Mouse (Mus musculus): ENCODE data around the gene Evi2. TPM values are rescaled to one million over a fixed set of nuclear protein-coding genes. Genes with fewer than 3 reads are reported as not detected.

The Evi2 gene
- total RNA-seq, 2 experiments from 2014 or later = 0.20 TPM; not detected in 1

- no peak for DNase-seq
Measured at GRCm38 (mm10) chr11:79526549-79526948, 3.8 kb downstream of the Evi2 start.

GRCm38 (mm10) chr11:79524310-79524575, 6.1 kb downstream of the Evi2 start:
- no peak for DNase-seq

GRCm38 (mm10) chr11:79523560-79524309, 6.7 kb downstream of the Evi2 start, which contains the start of gene Evi2b:
Gene Evi2b, minus strand, starts transcription at chr11:79523762.
- no peak for DNase-seq

- DNase-seq = no peak
Measured at GRCm38 (mm10) chr11:79522944-79523343, 7.4 kb downstream of the Evi2 start.

DNA sequence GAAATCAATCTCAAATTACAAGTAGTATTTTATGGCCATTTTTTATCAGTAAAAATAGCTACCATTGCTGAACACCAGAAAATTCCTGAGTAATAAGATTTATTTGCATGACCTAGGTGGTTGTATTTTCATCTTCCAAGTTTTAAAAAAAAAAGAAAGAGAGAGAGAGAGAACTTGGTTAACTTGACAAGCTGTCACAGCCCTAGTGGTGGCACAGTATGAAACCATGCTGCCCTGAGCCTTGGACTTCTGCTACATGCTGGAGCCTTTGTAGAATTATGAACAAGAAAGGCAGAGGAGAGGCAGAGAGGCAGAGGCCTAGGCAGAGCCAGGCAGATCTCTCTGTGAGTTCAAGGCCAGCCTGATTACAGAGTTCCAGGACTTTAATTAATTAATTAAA, 8.5 kb downstream of the Evi2 start:
- no peak for DNase-seq

DNA sequence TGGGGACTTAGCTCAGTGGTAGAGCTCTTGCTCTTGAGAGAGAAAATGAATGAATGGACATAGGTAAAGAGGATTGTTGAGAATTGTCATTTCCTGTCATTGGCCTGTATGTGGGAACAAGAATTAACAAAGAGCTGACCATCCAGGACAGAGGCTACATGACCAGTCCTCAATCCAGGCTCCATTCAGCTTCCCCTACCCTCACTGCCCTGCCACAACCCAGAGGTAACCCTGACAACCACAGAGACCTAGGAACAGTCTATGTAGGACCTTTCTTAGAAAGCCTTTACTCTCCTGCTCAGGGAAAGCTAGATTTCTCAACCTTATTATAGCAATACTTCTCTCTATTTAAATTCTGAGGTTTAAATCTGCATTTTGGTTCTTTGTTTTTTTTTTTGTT, 9.6 kb downstream of the Evi2 start:
- DNase-seq = no peak

GRCm38 (mm10) chr11:79519878-79520291, 10.5 kb downstream of the Evi2 start:
- no peak for DNase-seq

- DNase-seq = no peak
Measured at GRCm38 (mm10) chr11:79519299-79519698, 11.1 kb downstream of the Evi2 start.

DNA sequence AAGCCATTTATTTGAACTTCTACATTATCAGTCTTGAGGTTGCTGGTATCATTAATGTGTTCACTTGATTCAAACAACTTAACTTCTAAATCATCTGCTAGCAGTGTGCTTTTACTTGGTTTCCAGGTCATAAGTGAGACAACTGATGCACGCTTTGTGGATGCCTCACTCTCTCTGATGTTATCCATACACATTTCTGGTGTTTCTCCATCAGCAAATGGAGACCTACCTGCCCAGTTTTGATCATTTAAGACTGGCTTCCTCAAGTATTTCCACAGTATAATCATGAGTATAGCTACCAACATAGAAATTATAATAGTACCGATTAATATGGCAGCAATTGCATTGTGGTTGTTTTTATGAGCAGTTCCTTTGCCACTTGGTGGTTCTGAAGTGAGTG, 14.6 kb downstream of the Evi2 start:
- DNase-seq = no peak

GRCm38 (mm10) chr11:79515331-79515730, 15.1 kb downstream of the Evi2 start:
- no peak for DNase-seq

DNA sequence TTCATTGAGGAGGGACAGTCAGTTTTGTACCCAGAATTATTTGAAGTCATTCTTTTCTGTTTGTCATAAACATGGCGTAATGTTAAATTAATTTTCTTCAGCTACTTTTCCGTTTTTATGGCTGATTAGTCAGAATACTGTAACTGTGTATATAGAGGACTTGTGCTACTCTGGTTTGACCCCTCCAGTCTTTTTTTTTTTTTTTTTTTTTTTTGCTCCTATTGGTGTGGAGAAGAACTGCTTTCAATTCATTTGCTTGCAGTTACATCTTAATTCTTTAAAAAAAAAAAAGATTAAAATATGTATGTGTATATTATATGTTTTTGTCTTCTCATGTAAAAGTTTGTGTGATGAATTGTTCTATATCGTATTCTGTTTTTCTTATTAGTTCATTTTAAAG, 18.4 kb downstream of the Evi2 start:
- no peak for DNase-seq

- DNase-seq = no peak
Measured at GRCm38 (mm10) chr11:79504506-79504905, 25.9 kb downstream of the Evi2 start.

- DNase-seq = no peak
Measured at GRCm38 (mm10) chr11:79503845-79504244, 26.5 kb downstream of the Evi2 start, which contains the start of gene Omg. Gene Omg, minus strand, starts transcription at chr11:79504084.

- DNase-seq = no peak
Measured at GRCm38 (mm10) chr11:79502917-79503316, 27.5 kb downstream of the Evi2 start.

- no peak for DNase-seq
Measured at GRCm38 (mm10) chr11:79494976-79495800, 35.2 kb downstream of the Evi2 start.

DNA sequence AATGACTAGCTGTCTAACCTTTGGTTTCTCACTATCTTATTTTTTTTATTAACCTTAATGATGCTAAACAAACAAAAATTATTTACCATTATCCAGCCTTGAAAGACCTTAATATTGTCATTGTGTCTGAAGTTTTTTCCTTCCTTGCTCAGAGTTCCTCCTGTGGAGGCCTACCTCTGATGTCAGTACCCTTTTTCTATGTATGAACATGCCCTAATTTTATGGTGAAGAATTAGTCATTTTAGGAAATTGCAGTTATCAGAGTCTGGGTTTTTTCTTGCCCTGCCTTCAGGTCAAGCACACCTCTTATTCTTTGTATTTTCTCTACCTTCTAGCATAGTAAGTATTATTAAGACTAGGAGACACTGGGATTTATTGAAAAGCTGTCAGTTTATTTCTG, 45.7 kb downstream of the Evi2 start:
- no peak for DNase-seq

GRCm38 (mm10) chr11:79483876-79484528, 46.4 kb downstream of the Evi2 start:
- DNase-seq = no peak

- no peak for DNase-seq
Measured at GRCm38 (mm10) chr11:79483392-79483791, 47.0 kb downstream of the Evi2 start.

GRCm38 (mm10) chr11:79468097-79468496, 62.3 kb downstream of the Evi2 start:
- DNase-seq = no peak
